Mouse (Mus musculus) adrenal gland, adult (tissue): ENCODE measurements at regions not wholly inside any gene's neighbourhood (a gene's known extent, or its start where the extent isn't known, plus 50 kb on each side); places are given as distances from the start of the nearest gene placed in this dataset.

Experiments used
- DNase-seq, 2 experiments: peaks; one replicate each; pipeline ENCODE4 v3.0.0; 2022 to 2023; ENCODE audit warnings: low spot score in 1 of 2; ENCODE audit not compliant: inconsistent age in 2 of 2

DNA sequence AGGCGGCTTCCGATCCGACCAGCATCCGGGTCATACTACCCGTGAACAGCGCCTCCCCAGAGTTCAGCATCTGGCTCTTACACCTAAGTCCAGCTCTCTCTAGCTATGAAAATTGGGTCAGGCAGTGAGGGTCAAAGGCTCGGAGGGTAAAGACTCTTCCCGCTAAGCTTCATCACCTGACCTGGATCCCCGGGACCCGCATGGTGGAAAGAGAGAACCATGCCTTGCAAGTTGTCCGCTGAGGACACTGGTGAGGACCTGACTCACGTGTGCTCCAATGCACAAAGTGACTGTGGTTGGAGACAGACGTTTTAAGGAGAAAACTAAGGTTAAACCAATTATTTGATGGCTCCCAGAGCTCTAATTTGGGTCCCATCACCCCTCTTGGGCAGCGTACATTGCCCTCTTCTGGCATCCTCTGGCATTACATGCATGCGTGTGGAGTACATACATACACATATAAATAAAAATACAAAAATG, 74.6 kb upstream of the Sall4 start:
- DNase-seq: no peak

DNA sequence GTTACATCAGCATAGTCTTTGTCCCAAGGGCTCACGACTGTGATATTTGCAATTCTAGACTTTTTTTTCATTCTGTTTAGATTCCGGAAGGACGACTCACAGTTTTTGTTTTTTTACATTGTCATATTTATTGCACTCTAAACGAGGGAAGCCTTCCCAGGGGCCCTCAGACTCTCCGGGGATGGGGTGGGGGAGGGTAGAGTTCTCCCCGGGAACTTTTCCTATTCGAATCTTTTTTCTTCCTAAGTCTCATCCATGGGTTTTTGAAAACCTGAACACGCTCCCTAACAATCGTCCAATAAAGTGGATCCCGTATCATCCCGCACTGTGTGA, 73.9 kb upstream of the Sall4 start:
- DNase-seq: no peak

DNA sequence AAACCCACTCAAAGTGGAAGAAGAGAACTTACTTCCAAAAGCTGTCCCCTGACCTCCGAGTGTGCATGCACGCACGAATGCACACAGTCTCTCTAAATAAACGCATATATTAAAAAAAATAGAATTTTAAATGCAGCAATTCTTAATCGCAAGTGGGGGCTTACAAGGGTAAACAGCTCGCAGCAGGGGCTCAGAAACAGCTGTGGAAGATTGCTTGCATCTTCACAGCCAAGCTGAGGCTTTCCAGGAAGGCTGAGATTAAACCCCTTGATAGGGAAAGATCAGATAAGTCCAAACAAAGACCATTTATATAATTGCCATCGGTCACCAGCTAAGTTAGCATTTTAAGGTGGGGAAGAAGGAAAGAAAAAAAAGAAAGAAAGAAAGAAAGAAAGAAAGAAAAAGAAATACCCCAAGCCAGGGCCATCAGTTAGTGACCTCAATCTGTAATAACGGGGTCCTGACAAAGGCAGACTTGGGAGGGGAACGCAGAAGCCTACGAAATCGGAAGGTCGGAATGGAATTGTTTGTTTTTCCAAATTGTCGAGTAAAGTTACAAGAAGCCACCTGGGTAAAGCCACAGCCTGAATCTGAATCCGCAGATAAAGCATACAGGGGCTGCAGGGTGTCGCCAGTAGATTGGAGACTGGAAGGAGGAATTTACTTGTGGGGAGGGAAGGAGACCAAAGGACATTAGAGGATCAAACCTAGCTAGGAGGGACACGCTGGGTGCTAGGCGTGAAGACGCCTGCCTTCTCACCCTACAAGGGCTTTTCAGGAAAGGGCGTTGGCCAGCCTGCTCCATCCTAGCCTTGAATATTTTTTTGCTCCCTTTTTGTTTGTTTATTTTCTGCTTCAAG, 73.3 kb upstream of the Sall4 start:
- DNase-seq: no peak

DNA sequence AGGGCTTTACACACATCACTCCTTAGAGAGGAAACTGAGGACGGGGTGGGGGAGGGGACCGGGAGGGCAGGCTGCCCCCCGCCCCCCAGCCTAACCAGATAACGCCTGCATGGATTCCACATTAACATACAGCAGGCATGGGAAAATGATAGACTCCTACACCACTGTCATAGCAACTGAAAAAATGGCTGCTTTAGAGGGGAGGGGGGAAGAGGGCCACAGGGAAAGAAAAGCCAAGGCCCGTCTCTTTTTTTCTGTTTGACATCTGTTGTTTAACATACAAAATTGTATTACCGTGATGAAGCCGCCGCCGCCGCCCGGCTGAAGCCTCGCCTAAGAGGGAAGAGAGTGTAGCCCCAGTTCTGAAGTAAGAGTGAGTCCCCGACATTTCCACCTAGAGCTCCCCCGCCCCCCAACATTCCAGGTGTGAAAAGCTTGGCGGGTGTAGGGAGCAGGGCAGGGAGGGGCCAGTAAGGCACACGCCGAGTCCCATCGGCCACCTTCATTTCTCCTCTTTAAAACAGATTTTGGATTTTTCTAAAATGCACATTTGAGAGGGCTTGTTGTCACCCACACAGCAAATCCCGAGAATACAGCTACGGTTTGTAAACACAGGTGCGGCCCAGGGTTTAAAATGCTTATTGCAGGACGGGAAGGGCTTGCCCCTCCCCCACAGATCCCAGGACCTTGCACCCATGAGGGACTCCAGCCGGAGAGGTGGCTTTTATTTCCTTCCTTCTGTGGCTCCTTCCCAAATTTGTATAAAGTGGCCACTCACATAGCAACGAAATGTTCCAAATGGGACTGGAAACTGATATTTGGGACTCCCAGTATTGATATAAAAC, 72.3 kb upstream of the Sall4 start:
- peak in 1 of 2 experiments; percentile 29 for DNase-seq

DNA sequence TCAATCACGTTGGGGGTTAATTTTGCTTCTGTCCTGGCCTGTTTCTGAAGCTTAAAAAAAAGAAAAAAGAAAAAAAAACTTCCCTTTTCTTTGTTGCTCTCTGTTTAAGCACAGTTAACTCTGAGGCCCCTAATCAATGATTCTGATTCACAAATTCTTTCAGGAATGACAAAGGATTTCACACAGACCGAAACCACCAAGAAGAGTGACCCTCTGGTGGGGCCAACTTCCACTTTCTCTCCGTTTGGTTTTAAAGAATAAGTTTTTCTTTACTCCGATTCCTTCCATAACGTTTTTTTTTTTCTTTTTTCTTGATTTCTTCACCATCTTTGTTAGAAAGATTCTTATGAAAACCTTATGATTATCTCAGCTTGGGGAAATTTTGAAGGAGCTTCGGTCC, 71.5 kb upstream of the Sall4 start:
- no peak for DNase-seq

DNA sequence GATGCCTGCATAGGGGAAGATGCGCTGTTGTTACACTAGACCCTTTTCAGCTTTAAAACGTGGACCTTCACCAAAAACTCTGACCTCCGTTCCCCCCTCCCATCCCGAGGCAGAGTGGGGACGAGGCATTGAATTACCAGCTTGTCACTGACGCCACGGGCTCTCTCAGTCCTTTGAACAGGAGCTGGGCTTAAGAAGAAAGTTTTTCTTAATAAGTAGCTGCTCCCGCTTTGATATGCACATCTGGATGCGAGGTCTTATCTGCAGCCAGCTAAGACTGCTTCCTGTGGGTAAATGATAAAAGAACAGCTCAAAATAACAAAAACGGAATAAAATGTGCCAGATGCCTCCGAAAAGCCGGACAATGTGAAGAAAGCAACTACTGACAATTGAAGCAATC, 70.9 kb upstream of the Sall4 start:
- DNase-seq: no peak

DNA sequence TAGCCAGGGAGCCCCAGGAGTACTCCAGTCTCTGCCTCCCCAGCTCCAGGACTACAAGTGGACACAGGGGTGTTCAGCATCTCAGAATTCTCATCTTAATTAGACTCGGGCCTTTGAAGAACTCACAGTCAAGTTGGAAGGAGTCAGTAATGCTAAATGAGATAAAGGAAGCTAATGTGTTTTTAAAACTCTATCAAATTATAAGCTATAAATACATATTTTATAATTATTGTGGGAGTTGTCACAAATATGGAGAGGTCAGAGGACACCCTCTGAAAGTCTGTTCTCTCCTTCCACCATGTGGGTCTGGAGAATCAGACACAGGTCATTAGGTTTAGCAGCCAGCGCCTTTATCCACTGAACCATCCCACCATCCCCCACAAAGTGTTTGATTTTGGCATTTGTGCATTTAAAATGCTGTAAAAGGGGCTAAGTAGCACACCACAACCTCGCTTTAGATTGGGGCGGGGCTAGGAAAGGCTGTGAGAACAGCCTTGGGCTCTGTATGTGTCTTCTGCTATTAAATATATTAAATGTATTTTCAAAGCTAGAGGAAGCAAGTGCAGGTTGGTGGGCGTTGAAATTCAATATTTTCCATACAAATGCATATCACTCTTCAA, 70.3 kb upstream of the Sall4 start:
- DNase-seq: no peak

DNA sequence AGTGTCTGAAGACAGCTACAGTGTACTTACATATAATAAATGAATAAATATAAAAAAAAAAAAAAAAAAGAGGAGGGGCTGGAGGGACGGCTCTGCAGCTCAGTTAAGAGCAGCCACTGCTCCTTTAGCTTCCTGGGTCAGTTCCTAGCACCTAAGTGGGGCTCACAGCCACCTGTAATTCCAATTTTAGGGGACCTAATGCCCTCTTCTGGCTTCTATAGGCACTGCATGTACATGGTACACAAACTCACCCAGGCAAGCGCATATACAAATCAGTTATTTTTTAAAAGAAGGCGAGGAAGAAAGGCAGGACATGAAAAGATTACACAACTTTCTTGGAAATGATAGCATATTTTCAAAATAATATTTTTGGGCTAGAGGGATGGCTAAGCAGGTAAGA, 67.0 kb upstream of the Sall4 start:
- no peak for DNase-seq

DNA sequence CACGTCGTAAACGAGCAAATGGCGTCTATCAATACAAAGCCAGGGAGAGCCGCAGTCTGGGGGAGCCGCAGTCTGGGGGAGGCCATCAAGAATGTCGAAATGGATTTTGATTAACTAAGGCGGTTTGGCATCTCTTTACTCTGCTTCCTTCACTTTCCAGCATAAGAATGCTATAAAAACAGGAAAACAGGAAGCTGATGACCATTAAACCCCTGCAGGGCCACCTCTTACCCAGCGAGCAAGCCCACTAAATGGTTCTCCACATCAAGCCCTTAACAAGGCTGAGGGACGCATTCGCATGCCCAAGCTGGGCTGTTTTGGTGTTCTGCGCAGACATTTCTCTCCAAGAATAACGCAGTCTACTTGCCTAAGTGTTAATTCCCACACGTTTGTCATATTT, 64.0 kb upstream of the Sall4 start:
- no peak for DNase-seq

DNA sequence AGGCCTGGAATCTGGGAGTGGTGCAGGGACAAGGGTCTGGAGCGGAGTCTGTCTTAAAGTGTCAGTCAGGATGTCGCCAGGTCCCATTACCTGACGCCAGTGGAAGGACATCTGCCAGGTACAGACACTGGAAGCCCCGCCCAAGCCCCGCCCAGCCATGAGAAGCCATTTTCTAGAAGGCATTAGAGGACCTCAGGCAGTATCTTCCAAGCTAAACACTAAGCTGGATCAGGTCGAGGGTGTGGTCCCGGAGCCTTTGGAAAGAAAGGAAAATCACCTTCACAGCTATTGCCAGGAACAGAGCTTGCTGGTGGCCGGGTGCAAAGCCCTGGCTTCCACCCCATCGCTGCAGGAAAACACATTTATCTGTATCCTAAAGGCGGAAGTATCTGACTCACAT, 52.9 kb upstream of the Sall4 start:
- DNase-seq: no peak
